Mouse (Mus musculus) left cerebral cortex, adult 8-10 months (tissue): ENCODE measurements at regions not wholly inside any gene's neighbourhood (a gene's known extent, or its start where the extent isn't known, plus 50 kb on each side); places are given as distances from the start of the nearest gene placed in this dataset.

Experiments used
- DNase-seq, 2 experiments: peaks; one replicate each; pipeline ENCODE4 v3.0.0; 2022; ENCODE audit warnings: low spot score in 2 of 2

- peak in 1 of 2 experiments; percentile 17 for DNase-seq
These were observed 967.4 kb upstream of the Epha7 start for GRCm38 (mm10) chr4:27845521-27845920.

DNA sequence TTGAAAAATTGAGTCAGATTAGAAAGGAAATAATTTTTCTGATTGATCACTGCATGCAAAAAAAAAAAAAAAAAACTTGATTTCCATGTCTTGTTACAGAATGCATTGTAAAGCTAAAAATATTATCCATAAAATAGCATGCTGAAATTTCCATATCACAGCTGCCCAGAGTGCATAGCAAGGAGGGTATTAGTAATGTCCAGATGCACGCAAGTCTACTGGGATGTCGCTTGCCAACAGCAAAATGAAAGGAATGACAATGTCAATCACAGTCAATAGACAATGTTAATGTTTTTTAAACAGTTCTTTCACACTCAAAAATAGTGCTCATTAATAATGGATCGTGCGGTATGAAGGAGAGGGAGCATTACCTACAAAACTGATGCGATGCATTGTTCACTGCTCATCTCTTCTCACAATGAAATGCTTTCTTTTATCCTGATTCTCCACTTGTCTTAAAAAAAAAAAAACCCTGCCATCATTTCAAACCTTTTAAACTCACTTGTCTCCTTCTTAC lies 966.8 kb upstream of the Epha7 start:
- no peak for DNase-seq

DNA sequence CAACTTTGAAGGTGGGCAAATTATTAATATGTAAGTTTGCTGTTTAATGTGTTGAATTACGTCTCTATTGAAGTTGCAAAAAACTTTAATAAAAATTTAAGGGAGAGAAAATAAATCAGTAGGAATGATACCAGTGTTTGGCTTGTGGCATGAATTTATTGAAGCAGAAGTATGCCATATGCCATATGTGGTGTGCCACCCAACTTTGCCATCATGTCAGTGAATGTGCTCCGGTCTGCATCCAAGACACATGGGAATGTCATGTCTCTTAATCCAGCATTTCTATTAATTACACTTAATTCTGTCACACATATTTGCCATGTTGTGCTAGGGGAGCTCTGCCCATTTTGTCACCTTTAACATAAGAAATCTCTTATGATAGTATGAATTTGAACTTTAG lies 956.8 kb upstream of the Epha7 start:
- no peak for DNase-seq

- no peak for DNase-seq
These were observed 925.5 kb upstream of the Epha7 start for GRCm38 (mm10) chr4:27887262-27887954.

DNA sequence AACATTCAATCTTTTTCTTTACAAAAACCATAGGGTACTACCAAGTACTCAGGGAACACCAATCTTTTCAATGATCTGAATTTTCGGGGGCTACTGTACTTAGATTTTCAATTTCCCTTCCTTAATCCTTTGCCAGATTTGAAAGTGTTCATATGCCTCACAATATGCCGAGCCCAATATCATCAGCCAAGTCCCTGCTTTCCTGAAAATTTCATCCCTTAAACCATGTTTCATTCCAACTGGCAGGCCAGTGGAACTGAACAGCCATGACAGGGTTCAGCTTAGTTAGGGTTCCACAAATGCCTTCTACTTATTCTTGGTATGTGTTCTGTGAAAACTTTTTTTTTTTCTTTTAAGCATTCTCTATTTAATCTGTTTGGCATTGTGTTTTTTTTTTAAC lies 916.5 kb upstream of the Epha7 start:
- no peak for DNase-seq

- DNase-seq: no peak
These were observed 867.6 kb upstream of the Epha7 start for GRCm38 (mm10) chr4:27945351-27945750.

DNA sequence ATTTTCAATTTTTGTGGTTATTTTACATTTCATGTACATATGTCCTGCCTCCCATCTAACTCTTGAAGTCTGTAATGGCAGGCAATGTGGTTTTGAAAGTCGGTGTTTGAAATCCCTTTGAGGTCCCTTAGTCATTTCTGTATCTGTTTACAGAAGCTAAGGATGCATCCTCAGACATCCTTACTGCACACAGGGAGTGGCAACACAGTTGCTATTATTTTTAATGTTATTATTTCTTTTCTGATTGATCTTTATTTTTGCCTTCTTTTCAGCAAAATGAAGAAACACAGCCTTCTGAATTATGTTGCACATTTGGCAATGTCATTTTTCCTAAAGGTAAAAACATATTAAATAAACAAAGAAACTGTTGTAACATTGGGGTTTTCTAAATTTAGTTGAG lies 867.2 kb upstream of the Epha7 start:
- no peak for DNase-seq

DNA sequence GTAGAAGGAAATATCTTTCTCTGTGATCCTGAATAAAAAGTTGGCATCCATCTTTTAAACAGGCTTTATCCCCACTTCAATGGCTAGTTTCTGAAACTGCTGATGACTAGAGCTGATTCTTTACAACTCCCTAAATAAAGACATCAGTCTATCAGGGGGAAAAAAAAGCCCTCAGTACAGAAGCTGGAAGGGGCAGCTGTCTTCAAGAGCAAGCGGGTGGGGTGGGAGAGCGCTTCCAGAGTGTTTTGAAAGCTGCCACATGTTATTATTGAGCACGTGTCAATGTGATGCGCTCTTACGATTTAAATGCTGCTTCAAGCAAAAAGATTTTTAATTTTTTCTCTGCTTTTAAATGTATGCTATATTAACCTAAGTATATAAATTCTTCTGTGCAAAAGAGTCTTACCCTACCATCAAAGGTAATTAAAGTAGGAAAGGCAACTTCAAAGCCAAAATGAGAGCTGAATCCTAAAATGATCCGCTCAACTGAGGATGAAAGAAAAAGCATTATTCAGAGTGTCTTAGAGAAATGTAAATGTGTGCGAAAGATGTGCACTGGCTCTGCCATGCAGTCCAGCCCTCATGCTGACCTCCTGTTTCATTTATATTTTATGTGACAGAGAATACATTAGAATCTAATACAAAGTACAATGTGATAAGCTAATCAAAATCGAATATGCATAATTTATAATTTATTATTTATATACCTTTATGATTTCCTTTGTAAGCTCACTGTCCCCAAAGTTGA lies 862.8 kb upstream of the Epha7 start:
- DNase-seq: no peak

- peak in 1 of 2 experiments; percentile 17 for DNase-seq
These were observed 847.8 kb upstream of the Epha7 start for GRCm38 (mm10) chr4:27965046-27965681.

DNA sequence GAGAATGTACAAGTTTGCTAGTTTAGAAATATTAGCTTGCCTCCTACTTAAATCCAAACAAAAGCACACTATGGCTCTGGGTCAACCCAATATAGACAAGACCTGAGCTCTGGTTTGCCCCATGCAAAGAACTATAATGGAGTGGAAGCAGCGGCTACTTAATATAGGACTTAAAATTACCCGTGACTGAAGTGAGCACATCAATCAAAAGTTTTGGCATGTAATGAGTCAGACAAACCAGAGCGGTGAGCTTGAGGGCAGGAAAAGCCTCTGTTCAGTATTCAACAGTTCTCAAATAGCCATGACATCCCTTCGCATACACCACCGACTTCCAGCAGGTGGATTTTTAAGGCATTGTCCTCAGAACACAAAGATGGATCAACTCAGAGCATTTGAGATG lies 842.4 kb upstream of the Epha7 start:
- no peak for DNase-seq

DNA sequence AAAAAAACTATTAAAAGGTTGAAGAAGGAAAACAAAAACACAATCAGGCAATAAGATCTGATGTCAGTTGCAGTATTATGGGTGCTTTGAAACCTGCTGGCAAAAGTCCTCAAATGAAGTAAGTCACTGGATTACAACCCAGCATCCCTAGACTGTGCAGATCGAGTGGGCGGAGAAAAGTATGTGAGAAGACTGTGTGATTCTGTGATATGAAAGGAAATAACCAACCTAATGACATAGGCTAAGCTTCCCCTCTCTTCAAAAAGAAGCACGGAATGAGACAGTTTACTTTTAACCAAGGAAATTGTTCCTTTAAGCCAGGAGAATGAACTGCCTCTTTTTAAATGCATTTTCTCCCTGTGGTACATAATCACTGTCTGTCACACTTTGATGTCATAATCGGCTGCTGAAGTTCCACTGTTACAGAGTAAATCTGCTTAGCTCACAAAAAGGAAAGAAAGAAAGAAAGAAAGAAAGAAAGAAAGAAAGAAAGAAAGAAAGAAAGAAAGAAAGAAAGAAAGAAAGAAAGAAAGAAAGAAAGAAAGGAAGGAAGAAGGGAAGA lies 833.6 kb upstream of the Epha7 start:
- no peak for DNase-seq

DNA sequence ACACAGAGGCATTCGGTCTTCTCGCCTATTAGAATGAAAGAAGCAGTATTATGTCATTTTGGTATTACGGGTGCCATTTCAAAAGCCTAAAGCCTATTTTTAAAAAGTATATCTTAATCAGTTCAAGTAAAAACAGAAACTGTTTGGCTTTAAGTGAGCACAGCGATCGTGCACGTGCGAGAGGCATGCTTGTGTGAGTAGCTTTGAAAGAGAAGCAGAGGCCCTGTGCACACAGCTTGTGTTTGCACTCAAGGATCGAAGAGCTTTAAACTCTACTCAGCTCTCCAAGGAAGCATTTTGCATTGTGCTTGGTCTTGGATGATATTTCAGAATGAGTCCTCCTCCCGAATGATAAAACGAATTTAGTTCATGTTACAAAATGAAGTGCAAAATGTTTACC lies 833.1 kb upstream of the Epha7 start:
- no peak for DNase-seq

- DNase-seq: no peak
These were observed 831.6 kb upstream of the Epha7 start for GRCm38 (mm10) chr4:27981309-27981708.

DNA sequence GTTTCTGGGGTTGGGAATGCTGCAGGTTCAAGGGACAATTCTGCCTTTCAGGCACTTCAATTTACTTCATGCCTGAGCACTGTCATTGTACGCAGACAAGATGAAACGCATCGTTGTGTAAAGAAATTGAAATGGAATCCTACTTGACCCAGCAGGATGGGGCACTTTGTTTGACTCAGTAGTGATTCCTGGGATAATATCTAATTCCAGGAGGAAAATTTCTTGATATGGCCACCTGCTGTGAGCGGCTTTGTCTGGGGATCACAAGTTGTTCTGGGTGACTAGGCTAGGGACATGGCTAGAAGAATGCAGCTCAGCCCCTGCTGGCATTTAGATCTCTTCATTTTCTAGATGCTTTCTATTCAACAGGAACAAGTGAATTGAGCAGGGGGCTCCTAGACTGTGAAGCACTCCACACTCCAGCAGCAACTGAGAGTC lies 824.9 kb upstream of the Epha7 start:
- DNase-seq: no peak

- no peak for DNase-seq
These were observed 818.5 kb upstream of the Epha7 start for GRCm38 (mm10) chr4:27994411-27994810.

DNA sequence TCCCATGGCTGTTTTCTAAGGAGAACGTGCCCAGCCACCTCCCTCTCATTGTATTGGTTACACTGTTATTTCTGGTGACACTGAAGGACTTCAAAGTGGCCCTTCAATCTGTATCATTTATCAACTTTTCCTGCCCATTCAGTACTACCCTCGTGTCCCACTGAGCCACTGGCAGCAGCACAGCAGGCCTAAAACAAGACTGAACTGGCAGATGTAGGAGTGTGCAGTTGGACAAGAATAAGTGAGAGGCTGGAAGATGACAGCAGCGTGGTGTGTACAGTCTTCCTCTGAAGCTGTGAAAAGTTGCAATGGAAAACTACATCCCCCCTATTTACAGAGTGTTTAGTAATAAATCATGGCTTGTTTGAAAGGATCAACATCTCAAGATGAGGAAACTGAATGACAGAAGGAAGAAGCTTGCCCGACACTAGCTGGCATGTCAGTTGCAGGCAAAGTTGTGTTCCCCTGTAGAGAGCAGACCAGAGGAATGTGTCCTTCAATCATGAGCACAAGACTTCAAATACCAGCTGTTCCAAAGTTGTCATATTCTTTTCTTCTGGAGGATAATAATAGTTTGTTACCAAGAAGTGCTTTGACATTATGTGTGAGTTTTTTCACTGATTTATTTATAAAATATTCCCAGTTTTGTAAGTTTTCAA lies 811.0 kb upstream of the Epha7 start:
- peak in 1 of 2 experiments; percentile 6 for DNase-seq
